Mouse (Mus musculus) adipocyte (in vitro differentiated cells): ENCODE results near the gene Zg16.

Experiments
- DNase-seq: peaks from one replicate; pipeline ENCODE4 v3.0.0-alpha.2; 2016; ENCODE audit warnings: low spot score

The Zg16 gene

DNA sequence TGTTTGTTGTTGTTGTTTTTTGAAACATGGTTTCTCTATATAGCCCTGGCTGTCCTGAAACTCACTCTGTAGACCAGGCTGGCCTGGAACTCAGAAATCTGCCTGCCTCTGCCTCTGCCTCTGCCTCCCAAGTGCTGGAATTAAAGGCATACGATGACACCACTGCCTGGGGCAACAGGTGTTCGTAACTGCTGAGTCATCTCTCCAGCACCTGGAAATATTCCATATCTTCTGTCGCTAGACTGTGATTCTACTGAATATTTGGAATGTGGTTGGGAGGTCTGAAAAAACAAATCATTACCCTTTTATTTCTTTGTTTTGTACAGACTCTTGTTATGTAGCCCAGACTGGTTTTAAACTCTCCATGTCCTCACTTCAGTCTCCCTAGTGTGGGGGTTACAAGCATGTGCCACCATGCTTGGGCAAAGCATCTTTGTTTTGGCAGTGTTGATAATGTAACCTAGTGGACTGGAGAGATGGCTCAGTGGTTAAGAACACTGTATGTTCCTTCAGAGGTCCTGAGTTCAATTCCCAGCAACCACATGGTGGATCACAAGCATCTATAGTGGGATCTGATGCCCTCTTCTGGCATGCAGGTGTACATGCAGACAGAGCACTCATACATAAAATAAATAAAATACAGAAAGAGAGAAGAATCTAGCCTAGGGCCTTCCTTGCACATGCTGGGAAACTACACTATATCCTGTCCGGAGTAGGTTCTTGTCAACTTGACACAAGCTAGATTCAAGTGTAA is 82.8 kb downstream of the Zg16 start:
- DNase-seq, result no peak

DNA sequence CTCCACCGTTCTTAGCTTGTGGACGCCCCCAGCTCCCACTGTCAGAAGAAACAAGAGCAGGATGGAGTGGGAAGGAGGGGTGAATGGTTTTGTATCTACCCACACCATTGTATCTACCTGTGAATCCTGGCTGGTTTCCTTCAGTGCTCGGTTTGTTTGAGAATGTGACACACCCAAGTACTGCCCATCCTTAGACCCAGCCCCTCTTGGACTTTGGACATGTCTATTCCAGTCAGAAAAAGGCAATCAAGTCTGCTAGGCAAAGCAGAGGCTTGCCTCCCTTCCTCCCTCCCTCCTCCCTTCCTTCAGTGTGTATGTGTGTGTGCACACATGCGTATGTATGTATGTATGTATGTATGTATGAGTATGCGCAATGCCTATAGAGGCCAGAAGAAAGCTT is 83.5 kb downstream of the Zg16 start:
- DNase-seq, result no peak
